Mouse (Mus musculus) liver, embryonic 15.5 days (tissue): ENCODE results near the gene Pcp4. TPM values are rescaled to one million over a fixed set of nuclear protein-coding genes. Genes with fewer than 3 reads are reported as not detected.

ENCODE experiments used
- polyA plus RNA-seq: library from polyadenylated mRNA; unstranded; fragments of >200 nt; fragmentation: Nextera tagmentation; extraction: Ambion mirVana; gene quantifications from 2 replicates; pipeline ENCODE4 v1.2.1, GENCODE M21; 2015

The Pcp4 gene
- polyA plus RNA-seq, 1 experiment from 2014 or later: 0.24 TPM

Other genes starting within 250 kb of the Pcp4 start
- gene B3galt5, start 231.8 kb upstream of the Pcp4 start, polyA plus RNA-seq: 0.06 and 0.09 TPM in 2 replicates
- gene Itgb2l, start 24.0 kb upstream of the Pcp4 start, polyA plus RNA-seq: 5.8 and 6.9 TPM in 2 replicates